Mouse (Mus musculus): ENCODE results near the gene Akap8. TPM values are rescaled to one million over a fixed set of nuclear protein-coding genes. Genes with fewer than 3 reads are reported as not detected.

Gene Akap8
- total and polyA plus RNA-seq, 3 experiments = 77.9 to 127 (median 101) TPM

DNA sequence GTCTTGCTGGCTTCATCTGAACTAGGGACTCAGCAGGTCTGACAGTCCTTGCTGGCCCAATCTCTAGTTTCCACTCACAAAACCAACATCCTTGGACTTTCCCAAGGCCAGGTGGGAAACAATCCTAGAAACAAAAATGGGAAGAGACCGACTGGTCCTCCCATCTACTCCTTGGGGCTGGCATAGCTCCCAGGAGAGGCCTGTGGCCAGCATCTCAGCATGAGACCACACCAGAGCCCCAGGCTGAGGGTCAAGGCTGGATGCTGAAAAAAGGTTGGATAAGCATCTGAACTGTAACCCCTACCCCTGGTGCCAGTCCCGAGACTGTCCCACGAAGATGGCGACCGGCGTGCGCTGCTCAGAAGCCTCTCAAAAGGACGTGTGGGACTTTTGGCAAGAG lies 8.2 kb downstream of the Akap8 start:
- Histone ChIP-seq H3K9me3 (replicated peaks; ENCODE audit: insufficient read depth, low read length) (no peaks in the 10 kb centered on the region), H3K4me1 (ENCODE audit: control insufficient read depth in 1 of 2, insufficient read depth in 2 of 2, low read length in 2 of 2) (peaks cover 0 to 6% of the 10 kb centered on the region in 2 experiments; a peak in 2 of 4 replicates), H3K4me3 (ENCODE audit: control insufficient read depth in 1 of 2, insufficient read depth in 1 of 2, low read depth in 2 of 2, low read length in 2 of 2) (no peak overlapping the region), H3K79me2 (ENCODE audit: control insufficient read depth, insufficient read depth, low read length, poor library complexity) (peaks cover 19% of the 10 kb centered on the region), H3K27me3 (ENCODE audit: control insufficient read depth in 1 of 2, insufficient read depth in 2 of 2, low read length in 2 of 2) (no peaks in the 10 kb centered on the region), H3K9ac (ENCODE audit: control insufficient read depth, low read depth, low read length, poor library complexity, severe bottlenecking) (no peak overlapping the region), H3K36me3 (ENCODE audit: control insufficient read depth in 1 of 2, insufficient read depth in 2 of 2, low read length in 2 of 2) (peaks cover 20 to 37% of the 10 kb centered on the region in 2 experiments), H3K27ac (ENCODE audit: control insufficient read depth, low read depth, low read length) (no peak overlapping the region)
- TF ChIP-seq E2F4 (IDR thresholded peaks at IDR 0.05; ENCODE audit: borderline replicate concordance, low read depth, low read length) = no peak
- no peak for TF ChIP-seq RCOR1 (IDR thresholded peaks at IDR 0.05; ENCODE audit: low read depth, low read length)
- TF ChIP-seq ZC3H11A (IDR thresholded peaks at IDR 0.05; ENCODE audit: low read depth, low read length) = no peak
- TF ChIP-seq POLR2A (IDR thresholded peaks at IDR 0.05; ENCODE audit: control insufficient read depth in 1 of 2, insufficient read depth in 1 of 2, low read depth in 1 of 2, low read length in 2 of 2, poor library complexity in 1 of 2) = no peak
- no peak for TF ChIP-seq MAZ (IDR thresholded peaks at IDR 0.05; ENCODE audit: low read depth, low read length)
- TF ChIP-seq MYC (IDR thresholded peaks at IDR 0.05; ENCODE audit: low read depth, low read length) = no peak
- TF ChIP-seq MYB (IDR thresholded peaks at IDR 0.05; ENCODE audit: low read depth, low read length) = no peak
- TF ChIP-seq KAT2A (conservative IDR thresholded peaks at IDR 0.05; ENCODE audit: low read depth, low read length) = no peak
- no peak for TF ChIP-seq HCFC1 (IDR thresholded peaks at IDR 0.05; ENCODE audit: low read depth, low read length)
- no peak for TF ChIP-seq UBTF (IDR thresholded peaks at IDR 0.05; ENCODE audit: borderline replicate concordance, insufficient read depth, low read depth, low read length)
- TF ChIP-seq NRF1 (IDR thresholded peaks at IDR 0.05; ENCODE audit: insufficient read depth, low read depth, low read length, poor library complexity, severe bottlenecking) = no peak
- no peak for TF ChIP-seq USF1 (IDR thresholded peaks at IDR 0.05; ENCODE audit: low read depth, low read length)
- no peak for DNase-seq (ENCODE audit: low read depth, low spot score)

DNA sequence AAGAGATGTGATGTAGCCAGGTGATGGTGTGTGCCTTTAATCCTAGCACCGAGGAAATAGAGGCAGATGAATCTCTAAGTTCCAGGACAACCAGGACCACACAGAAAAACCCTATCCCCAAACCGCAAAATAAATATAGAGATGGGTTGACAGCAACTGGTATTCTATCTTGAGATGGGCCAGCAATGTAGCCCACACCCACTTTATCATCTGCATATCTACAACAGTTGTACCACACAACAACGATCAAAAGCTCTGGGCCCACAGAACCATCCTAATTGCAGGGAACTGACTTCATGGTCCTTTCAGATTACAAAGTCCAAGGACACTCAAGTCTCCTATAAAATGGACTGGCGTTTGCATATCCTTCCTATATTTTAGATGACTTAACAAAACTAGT lies 13.1 kb downstream of the Akap8 start:
- TF ChIP-seq EP300 (IDR thresholded peaks at IDR 0.05; ENCODE audit: low read depth in 1 of 2, low read length in 2 of 2) (peak in 1 of 2 experiments; percentile 67; a peak in 2 of 4 replicates), ZMIZ1 (IDR thresholded peaks at IDR 0.05; ENCODE audit: low read depth, low read length) (no peak), KAT2A (conservative IDR thresholded peaks at IDR 0.05; ENCODE audit: low read depth, low read length) (no peak), MYB (IDR thresholded peaks at IDR 0.05; ENCODE audit: low read depth, low read length) (peak; percentile 48; the same call in 1 of the 2 replicates), POLR2AphosphoS2 (IDR thresholded peaks at IDR 0.05; ENCODE audit: low read length) (no peak), GATA1 (IDR thresholded peaks at IDR 0.05; ENCODE audit: low read depth, low read length) (peak; percentile 31; the same call in 1 of the 2 replicates)
- Histone ChIP-seq H3K79me2 (ENCODE audit: control insufficient read depth, insufficient read depth, low read length, poor library complexity) (no peaks in the 10 kb centered on the region; the same call in 1 of the 2 replicates), H3K9ac (ENCODE audit: control insufficient read depth, low read depth, low read length, poor library complexity, severe bottlenecking) (no peak overlapping the region), H3K9me3 (replicated peaks; ENCODE audit: insufficient read depth, low read length) (no peaks in the 10 kb centered on the region), H3K36me3 (ENCODE audit: control insufficient read depth in 1 of 2, insufficient read depth in 2 of 2, low read length in 2 of 2) (peaks cover 28 to 36% of the 10 kb centered on the region in 2 experiments), H3K27me3 (ENCODE audit: control insufficient read depth in 1 of 2, insufficient read depth in 2 of 2, low read length in 2 of 2) (no peaks in the 10 kb centered on the region), H3K4me3 (ENCODE audit: control insufficient read depth in 1 of 2, insufficient read depth in 1 of 2, low read depth in 2 of 2, low read length in 2 of 2) (no peak overlapping the region), H3K4me1 (ENCODE audit: control insufficient read depth in 1 of 2, insufficient read depth in 2 of 2, low read length in 2 of 2) (peaks cover 2 to 6% of the 10 kb centered on the region in 2 experiments; a peak in 3 of 4 replicates), H3K27ac (ENCODE audit: control insufficient read depth, low read depth, low read length) (no peak overlapping the region; the same call in 1 of the 2 replicates)
- no peak for DNase-seq (ENCODE audit: low read depth, low spot score)
